Mouse (Mus musculus): ENCODE data around the gene Ptprn2. TPM values are rescaled to one million over a fixed set of nuclear protein-coding genes. Genes with fewer than 3 reads are reported as not detected.

The Ptprn2 gene
- total RNA-seq, 2 experiments from 2014 or later: not detected

DNA sequence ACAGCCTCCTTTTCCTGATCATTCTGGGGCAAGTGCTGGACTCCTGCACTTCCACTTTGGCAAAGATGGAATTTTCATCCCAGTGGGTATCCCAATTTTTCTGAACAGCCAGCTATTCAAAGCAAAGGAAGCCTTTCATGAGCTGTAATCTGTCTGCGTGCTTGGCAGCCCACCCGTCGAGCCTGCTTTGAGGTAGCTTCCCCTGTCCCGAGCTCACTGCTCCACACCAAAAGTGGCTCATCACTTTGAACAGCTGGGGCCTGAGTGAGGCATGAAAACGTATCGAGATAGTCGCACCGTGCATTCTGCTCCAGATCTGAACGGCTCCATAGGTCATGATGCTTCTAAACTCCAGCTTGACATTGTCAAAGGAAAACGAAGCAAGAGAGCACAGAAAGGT is 503.6 kb downstream of the Ptprn2 start:
- no peak for DNase-seq

GRCm38 (mm10) chr12:117001546-117002148 is 516.1 kb downstream of the Ptprn2 start:
- no peak for DNase-seq

- no peak for DNase-seq
Measured at GRCm38 (mm10) chr12:117016753-117017595, 531.5 kb downstream of the Ptprn2 start.

DNA sequence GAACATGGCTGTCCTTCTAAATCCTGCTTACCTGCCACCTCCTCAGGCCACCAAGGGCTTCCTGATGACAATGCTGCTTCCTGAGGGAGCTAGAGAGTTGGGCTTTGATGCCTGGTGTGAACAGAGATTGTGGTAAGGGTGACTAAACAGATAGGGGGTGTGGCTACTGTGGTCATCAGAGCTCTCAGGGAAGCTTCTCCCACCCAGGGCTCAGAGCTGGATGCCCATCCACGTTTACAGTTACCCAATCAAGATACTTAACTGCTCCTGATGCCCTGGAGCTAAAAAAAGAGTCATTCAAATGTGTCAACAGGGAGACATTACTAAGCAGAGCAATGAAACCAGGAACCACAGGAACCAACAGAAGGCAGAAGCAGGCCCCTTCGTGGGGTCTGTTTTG is 532.4 kb downstream of the Ptprn2 start:
- no peak for DNase-seq

GRCm38 (mm10) chr12:117023235-117023634 is 537.7 kb downstream of the Ptprn2 start:
- no peak for DNase-seq

DNA sequence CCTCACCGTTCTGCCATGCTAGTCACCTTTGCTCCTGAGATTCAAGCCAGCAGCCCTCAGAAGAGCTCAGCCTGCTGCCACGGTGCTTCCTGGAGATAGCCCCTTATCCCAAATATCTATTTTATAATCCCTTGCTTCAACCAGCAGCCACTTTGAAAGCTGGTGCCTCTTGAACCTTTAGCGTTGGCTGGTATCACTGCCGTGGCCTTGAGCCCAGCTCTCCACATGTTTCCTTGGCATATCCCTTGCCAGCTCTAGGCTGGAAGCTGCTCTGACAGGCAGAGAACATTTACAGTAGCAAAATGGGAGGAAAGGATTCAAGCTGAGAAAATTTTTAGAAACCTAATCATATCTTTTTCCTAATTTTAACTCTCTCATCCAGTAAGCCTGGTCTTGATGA is 539.4 kb downstream of the Ptprn2 start:
- no peak for DNase-seq

DNA sequence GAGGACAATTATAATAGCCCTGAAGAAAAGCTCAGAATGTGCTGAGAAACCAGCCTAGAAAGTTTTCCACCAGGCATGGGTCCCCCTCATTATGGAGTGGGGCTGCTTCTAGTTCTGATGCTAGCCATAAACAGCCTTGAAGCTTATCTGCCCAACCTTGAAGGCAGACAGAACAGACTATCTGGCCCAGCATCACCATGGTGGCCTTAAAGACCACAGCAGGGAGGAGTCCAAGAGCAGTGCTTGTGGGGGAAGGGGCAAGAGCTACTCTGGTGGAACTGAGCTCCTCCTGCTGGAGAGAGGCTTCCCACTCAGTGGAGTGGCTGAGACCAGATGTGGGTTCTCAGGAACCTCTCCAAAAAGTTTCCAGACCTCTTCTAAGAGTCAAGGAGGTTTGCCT is 540.2 kb downstream of the Ptprn2 start:
- DNase-seq: no peak

DNA sequence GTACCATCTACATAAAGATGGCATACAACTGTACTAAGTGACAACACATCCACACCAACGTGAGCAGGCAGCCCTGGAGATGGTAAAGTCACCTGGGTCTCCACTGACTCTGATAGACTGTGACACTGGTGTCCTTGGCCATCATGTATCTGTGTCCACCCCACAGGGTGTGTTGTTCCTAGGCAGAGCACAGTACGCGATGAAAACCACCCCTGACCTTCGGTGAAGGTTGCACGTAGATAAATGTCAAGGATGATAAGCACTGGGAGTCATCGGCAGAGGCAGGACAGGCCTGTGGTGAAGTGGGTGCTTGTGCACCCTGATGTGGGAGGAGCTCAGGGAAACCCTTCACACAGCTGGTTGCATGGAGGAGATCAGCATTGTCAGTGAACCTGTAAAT is 541.8 kb downstream of the Ptprn2 start:
- no peak for DNase-seq

GRCm38 (mm10) chr12:117028333-117028961 is 542.9 kb downstream of the Ptprn2 start:
- DNase-seq: no peak

GRCm38 (mm10) chr12:117033172-117033571 is 547.7 kb downstream of the Ptprn2 start:
- no peak for DNase-seq

DNA sequence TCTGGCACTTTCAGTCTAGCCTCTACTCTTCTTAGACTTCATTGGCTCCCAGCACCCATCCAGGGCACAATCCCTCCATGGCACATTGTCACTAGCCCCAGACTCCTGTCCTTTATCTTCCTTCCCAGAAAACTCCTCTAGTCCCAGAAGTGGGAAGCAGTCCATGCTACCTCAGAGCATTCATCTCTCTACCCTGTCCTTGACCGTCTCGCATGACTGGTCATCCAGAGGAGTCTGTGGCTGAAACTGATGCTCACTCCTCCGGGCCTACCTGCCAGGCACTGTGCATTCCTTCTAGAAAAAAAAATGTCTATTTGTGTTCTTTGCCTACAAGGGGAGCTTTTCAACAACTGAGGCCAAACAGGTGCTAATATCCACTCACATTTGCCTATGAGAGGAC is 549.0 kb downstream of the Ptprn2 start:
- DNase-seq: no peak

DNA sequence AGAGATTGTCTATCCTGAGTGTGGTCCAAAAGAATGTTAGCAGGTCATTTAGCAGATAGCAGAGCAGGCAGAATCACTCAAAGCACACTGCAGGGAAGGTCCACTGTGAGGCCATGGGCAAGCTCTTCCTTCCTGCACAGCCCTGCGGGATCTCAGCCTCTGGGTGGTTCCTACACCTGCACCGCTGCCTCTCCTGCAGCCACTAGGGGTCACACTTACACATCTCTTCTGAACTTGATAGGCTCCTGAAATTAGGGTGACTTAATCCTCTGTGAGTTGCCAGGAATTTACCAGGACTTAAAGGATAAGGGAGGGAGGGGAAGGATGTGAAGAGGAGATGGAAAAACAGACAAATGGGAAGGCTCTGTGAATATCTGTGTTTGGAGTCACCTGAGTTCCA is 549.7 kb downstream of the Ptprn2 start:
- DNase-seq: no peak

DNA sequence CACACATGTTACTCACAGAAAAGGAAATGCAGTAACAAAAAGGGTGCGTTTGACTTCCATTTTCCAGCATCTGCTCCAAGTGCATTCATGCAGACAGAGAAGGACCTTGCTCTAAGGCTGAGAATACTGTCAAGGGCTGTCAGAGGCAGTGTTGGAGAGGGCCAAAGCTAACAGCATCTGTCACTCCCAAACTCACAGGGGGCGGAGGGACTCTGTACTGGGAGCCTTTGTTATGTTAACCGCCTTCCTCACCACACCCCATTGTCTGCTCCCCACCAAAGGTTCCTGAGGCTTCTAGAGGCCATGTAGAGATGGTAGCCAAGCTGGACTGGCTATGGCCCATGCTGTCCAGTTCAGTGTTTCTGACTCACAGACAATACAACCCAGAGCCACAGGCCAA is 553.9 kb downstream of the Ptprn2 start:
- DNase-seq: no peak

GRCm38 (mm10) chr12:117041409-117041808 is 555.9 kb downstream of the Ptprn2 start:
- DNase-seq: no peak

DNA sequence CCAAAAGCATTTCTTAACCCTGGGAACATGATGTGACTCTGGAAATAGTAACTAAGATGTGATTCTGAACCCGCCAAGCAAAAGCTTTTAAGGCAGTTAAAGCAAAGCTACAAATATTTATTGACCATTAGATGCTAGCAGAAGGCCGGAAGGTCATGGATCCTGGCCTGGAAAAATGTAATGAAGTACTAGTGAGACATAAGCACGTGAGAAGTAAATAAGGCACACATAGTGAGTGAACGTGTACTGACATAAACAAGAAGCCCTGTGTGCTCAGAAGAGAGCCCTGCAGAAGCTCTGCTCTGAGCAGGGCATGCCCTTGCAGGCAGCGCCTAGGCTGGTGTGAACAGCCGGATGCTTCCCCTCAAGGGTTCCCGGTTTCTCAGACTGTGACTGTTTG is 557.2 kb downstream of the Ptprn2 start:
- DNase-seq: no peak

DNA sequence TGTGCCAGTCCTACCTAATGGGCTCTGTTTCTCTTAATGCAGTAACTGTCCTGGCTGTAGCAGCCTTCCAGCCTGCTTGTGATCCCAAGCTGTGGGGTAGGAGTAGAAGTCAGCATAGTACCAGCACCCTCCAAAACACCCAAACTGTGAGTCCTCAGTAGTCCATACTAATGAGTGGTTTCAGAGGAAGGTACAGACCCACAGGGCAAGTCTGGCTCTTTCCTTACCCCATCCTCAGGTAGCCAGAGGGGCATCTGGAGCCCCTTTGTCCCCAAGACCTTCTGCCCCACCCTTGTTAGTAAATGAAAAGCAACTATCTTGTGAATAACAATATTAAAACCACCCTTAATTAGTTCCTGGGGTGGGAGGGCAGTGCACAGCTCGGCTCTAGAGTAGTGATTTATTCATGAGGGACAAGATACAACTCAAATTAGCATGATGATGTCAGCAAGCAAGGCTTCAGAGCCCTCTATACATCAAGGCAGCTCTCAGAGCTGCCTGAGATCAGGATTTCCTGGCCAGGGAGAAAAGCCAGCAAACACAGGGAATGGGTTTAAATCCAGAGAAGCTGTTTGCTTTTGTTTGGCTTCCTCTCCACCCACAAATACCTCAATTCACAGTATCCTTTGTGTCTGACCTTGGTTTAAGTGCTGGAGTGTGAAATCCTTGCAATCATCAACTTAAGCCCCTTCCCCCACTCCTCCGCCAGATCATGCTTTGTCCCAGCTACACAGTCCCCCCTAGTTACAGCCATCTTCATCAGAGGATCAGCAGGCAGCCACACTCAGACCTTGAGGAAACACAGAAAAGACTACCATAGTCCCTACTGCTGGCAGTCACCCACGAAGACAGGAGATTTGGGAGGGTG is 562.1 kb downstream of the Ptprn2 start:
- DNase-seq: no peak

DNA sequence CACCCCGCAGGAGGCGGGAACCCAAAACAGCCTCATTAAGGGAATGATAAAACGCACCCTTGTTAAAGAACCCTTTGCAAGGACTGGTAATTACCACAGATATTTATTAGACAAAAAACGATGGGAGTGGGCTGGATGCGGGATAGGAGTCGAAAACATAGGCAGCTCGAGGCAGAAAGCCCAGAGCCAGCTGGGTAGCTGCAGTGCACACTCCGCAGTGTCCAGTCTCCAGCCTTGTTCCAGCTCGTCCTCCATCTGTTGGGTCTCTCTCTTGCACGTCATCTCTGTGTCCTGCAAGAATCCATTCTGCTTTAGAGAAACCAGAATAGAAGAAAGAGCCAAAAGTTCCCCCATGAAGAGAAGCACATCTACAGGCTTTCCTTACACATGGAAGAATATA is 564.3 kb downstream of the Ptprn2 start:
- DNase-seq: no peak

DNA sequence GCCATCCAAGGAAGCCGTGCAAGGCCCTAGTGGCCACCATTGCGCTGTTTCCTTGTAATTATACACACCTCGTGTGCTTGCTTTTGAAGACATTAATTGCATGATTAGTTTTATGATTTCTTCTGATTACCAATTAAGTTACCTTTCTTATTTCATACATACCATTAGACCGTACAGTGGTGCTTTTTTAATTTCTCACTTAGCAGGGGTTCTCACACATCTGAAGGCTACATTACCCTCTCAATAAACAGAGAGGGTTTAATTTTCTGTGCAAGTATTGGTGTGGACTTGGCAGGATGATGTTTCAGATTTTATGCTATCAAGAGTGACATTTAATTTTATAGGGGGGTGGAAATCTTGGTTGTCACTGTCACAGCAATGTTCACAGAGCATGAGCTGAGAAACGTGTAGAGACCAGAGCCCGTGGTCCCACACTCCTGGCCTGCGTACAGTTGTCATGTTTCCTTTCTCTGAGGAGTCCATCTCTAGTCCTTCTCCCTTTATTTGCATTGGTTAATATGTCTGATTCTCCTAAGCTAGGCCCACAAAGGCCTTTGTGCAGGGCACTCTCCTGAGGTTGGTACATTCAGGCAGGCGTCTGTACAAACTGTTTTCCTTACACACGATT is 567.8 kb downstream of the Ptprn2 start:
- no peak for DNase-seq

GRCm38 (mm10) chr12:117053851-117054769 is 568.6 kb downstream of the Ptprn2 start:
- no peak for DNase-seq

GRCm38 (mm10) chr12:117054925-117055570 is 569.5 kb downstream of the Ptprn2 start:
- DNase-seq: no peak

Data from gastrocnemius, postnatal 25 days (tissue).